Mouse (Mus musculus): Measurements from ENCODE around the gene Dner. TPM values are rescaled to one million over a fixed set of nuclear protein-coding genes. Genes with fewer than 3 reads are reported as not detected.
A peak's percentile ranks its signal among the peaks of the same experiment; 100 is the strongest.

Dner gene
- polyA plus RNA-seq, 1 experiment from 2014 or later = 343 TPM

GRCm38 (mm10) chr1:84470342-84470741, 225.7 kb downstream of the Dner start:
- WGBS = 72% methylated on average over 4 of the region's 4 CpGs
- Histone ChIP-seq H3K27me3 (no peaks in the 10 kb centered on the region), H3K4me1 (replicated peaks) (no peaks in the 10 kb centered on the region), H3K9ac (no peak overlapping the region), H3K27ac (replicated peaks) (no peak overlapping the region), H3K36me3 (no peaks in the 10 kb centered on the region), H3K4me2 (no peak overlapping the region), H3K4me3 (no peak overlapping the region), H3K9me3 (no peaks in the 10 kb centered on the region)
- ATAC-seq (ENCODE audit: low FRiP score, low read depth) = no peak

GRCm38 (mm10) chr1:84467664-84468063, 228.4 kb downstream of the Dner start:
- H3K9me3 ChIP-seq = no peaks in the 10 kb centered on the region
- no peak overlapping the region for H3K9ac ChIP-seq
- 0 out of 2 replicates have a peak, but pooled peaks have one; percentile 25 for ATAC-seq (ENCODE audit: low FRiP score, low read depth)
- 59% methylated on average over 3 of the region's 3 CpGs for WGBS
- no peaks in the 10 kb centered on the region for H3K36me3 ChIP-seq
- no peak overlapping the region for H3K4me3 ChIP-seq
- no peaks in the 10 kb centered on the region for H3K4me1 ChIP-seq (replicated peaks)
- H3K27me3 ChIP-seq = no peaks in the 10 kb centered on the region
- no peak overlapping the region for H3K27ac ChIP-seq (replicated peaks)
- no peak overlapping the region for H3K4me2 ChIP-seq

GRCm38 (mm10) chr1:84464761-84465160, 231.3 kb downstream of the Dner start:
- ATAC-seq (ENCODE audit: low FRiP score, low read depth) = no peak
- H3K9me3 ChIP-seq = no peaks in the 10 kb centered on the region
- no peak overlapping the region for H3K9ac ChIP-seq
- H3K27ac ChIP-seq (replicated peaks) = no peak overlapping the region
- 80% methylated on average over 3 of the region's 3 CpGs for WGBS
- no peak overlapping the region for H3K4me2 ChIP-seq
- no peaks in the 10 kb centered on the region for H3K4me1 ChIP-seq (replicated peaks)
- H3K27me3 ChIP-seq = no peaks in the 10 kb centered on the region
- H3K4me3 ChIP-seq = no peak overlapping the region
- H3K36me3 ChIP-seq = no peaks in the 10 kb centered on the region

- 81% methylated on average over 5 of the region's 5 CpGs for WGBS
- ATAC-seq (ENCODE audit: low FRiP score, low read depth) = no peak
- no peaks in the 10 kb centered on the region for H3K4me1 ChIP-seq (replicated peaks)
Observed at GRCm38 (mm10) chr1:84463976-84464662, 231.9 kb downstream of the Dner start.

GRCm38 (mm10) chr1:84449566-84450278, 246.3 kb downstream of the Dner start:
- no peak for ATAC-seq (ENCODE audit: low FRiP score, low read depth)
- 69% methylated on average over 10 of the region's 10 CpGs for WGBS
- H3K4me1 ChIP-seq (replicated peaks) = no peaks in the 10 kb centered on the region
- H3K27ac ChIP-seq (replicated peaks) = no peak overlapping the region
- no peaks in the 10 kb centered on the region for H3K27me3 ChIP-seq
- H3K9ac ChIP-seq = no peak overlapping the region
- H3K4me3 ChIP-seq = no peak overlapping the region
- no peak overlapping the region for H3K4me2 ChIP-seq
- no peaks in the 10 kb centered on the region for H3K9me3 ChIP-seq
- peaks cover 2% of the 10 kb centered on the region; the same call in 1 of the 2 replicates for H3K36me3 ChIP-seq

More at GRCm38 (mm10) chr1:84463976-84464662, 231.9 kb downstream of the Dner start:
- Histone ChIP-seq H3K36me3 (no peaks in the 10 kb centered on the region), H3K27me3 (no peaks in the 10 kb centered on the region), H3K9ac (no peak overlapping the region), H3K27ac (replicated peaks) (no peak overlapping the region), H3K9me3 (no peaks in the 10 kb centered on the region), H3K4me2 (no peak overlapping the region), H3K4me3 (no peak overlapping the region)

GRCm38 (mm10) chr1:84443640-84444039, 252.4 kb downstream of the Dner start:
- Histone ChIP-seq H3K27me3 (no peaks in the 10 kb centered on the region), H3K9ac (no peak overlapping the region), H3K4me2 (no peak overlapping the region), H3K4me1 (replicated peaks) (peaks cover 3% of the 10 kb centered on the region; the same call in 1 of the 2 replicates), H3K4me3 (no peak overlapping the region), H3K27ac (replicated peaks) (no peak overlapping the region; the same call in 1 of the 2 replicates), H3K9me3 (no peaks in the 10 kb centered on the region), H3K36me3 (peaks cover 7% of the 10 kb centered on the region; the same call in 1 of the 2 replicates)
- peak; percentile 62; the same call in 1 of the 2 replicates for ATAC-seq (ENCODE audit: low FRiP score, low read depth)
- WGBS = 47% methylated on average over 3 of the region's 3 CpGs

GRCm38 (mm10) chr1:84443050-84443449, 253.0 kb downstream of the Dner start:
- H3K36me3 ChIP-seq = peaks cover 7% of the 10 kb centered on the region; the same call in 1 of the 2 replicates
- ATAC-seq (ENCODE audit: low FRiP score, low read depth) = no peak
- WGBS = 90% methylated on average over 5 of the region's 5 CpGs
- H3K9me3 ChIP-seq = no peaks in the 10 kb centered on the region
- no peaks in the 10 kb centered on the region for H3K27me3 ChIP-seq
- peaks cover 3% of the 10 kb centered on the region; the same call in 1 of the 2 replicates for H3K4me1 ChIP-seq (replicated peaks)
- no peak overlapping the region for H3K4me3 ChIP-seq
- no peak overlapping the region; the same call in 1 of the 2 replicates for H3K27ac ChIP-seq (replicated peaks)
- no peak overlapping the region for H3K9ac ChIP-seq
- H3K4me2 ChIP-seq = no peak overlapping the region

GRCm38 (mm10) chr1:84441419-84441818, 254.6 kb downstream of the Dner start:
- H3K27ac ChIP-seq (replicated peaks) = no peak overlapping the region; the same call in 1 of the 2 replicates
- peaks cover 3% of the 10 kb centered on the region; the same call in 1 of the 2 replicates for H3K4me1 ChIP-seq (replicated peaks)
- no peak for ATAC-seq (ENCODE audit: low FRiP score, low read depth)
- H3K27me3 ChIP-seq = no peaks in the 10 kb centered on the region
- 71% methylated on average over 3 of the region's 3 CpGs for WGBS
- H3K9me3 ChIP-seq = no peaks in the 10 kb centered on the region
- H3K4me2 ChIP-seq = no peak overlapping the region
- H3K9ac ChIP-seq = no peak overlapping the region
- peaks cover 7% of the 10 kb centered on the region; the same call in 1 of the 2 replicates for H3K36me3 ChIP-seq
- no peak overlapping the region for H3K4me3 ChIP-seq

- Histone ChIP-seq H3K36me3 (0 out of 2 replicates have a peak, but pooled peaks cover 5% of the 10 kb centered on the region), H3K4me3 (no peak overlapping the region), H3K4me2 (no peak overlapping the region), H3K27me3 (no peaks in the 10 kb centered on the region), H3K9ac (no peak overlapping the region), H3K9me3 (no peaks in the 10 kb centered on the region), H3K27ac (replicated peaks) (no peak overlapping the region), H3K4me1 (replicated peaks) (no peaks in the 10 kb centered on the region; the same call in 1 of the 2 replicates)
- no peak for ATAC-seq (ENCODE audit: low FRiP score, low read depth)
Observed at GRCm38 (mm10) chr1:84437565-84437964, 258.5 kb downstream of the Dner start.

- Histone ChIP-seq H3K27ac (replicated peaks) (no peak overlapping the region), H3K4me2 (no peak overlapping the region), H3K4me1 (replicated peaks) (no peaks in the 10 kb centered on the region; the same call in 1 of the 2 replicates), H3K36me3 (0 out of 2 replicates have a peak, but pooled peaks cover 5% of the 10 kb centered on the region), H3K4me3 (no peak overlapping the region), H3K9me3 (no peaks in the 10 kb centered on the region), H3K27me3 (no peaks in the 10 kb centered on the region), H3K9ac (no peak overlapping the region)
- 80% methylated on average over 1 of the region's 1 CpGs for WGBS
- no peak for ATAC-seq (ENCODE audit: low FRiP score, low read depth)
Observed at GRCm38 (mm10) chr1:84436281-84436680, 259.7 kb downstream of the Dner start.

GRCm38 (mm10) chr1:84433291-84433980, 262.6 kb downstream of the Dner start:
- Histone ChIP-seq H3K9ac (no peak overlapping the region), H3K4me1 (replicated peaks) (no peaks in the 10 kb centered on the region), H3K4me2 (no peak overlapping the region), H3K27ac (replicated peaks) (no peak overlapping the region), H3K27me3 (no peaks in the 10 kb centered on the region), H3K9me3 (no peaks in the 10 kb centered on the region), H3K36me3 (0 out of 2 replicates have a peak, but pooled peaks cover 5% of the 10 kb centered on the region), H3K4me3 (no peak overlapping the region)
- 77% methylated on average over 6 of the region's 6 CpGs for WGBS
- no peak for ATAC-seq (ENCODE audit: low FRiP score, low read depth)

- H3K27me3 ChIP-seq = no peaks in the 10 kb centered on the region
- WGBS = 68% methylated on average over 1 of the region's 1 CpGs
- H3K9me3 ChIP-seq = no peaks in the 10 kb centered on the region
- no peak overlapping the region for H3K4me2 ChIP-seq
- H3K27ac ChIP-seq (replicated peaks) = no peak overlapping the region
- H3K4me1 ChIP-seq (replicated peaks) = no peaks in the 10 kb centered on the region
- H3K4me3 ChIP-seq = no peak overlapping the region
- no peak for ATAC-seq (ENCODE audit: low FRiP score, low read depth)
- H3K36me3 ChIP-seq = 0 out of 2 replicates have a peak, but pooled peaks cover 5% of the 10 kb centered on the region
- no peak overlapping the region for H3K9ac ChIP-seq
Observed at GRCm38 (mm10) chr1:84432311-84432710, 263.7 kb downstream of the Dner start.
